Mouse (Mus musculus) T-helper 2 cell (primary cell): ENCODE measurements around the gene Adgrl3.

ENCODE experiments used
- in situ Hi-C: fragments of 300-600 bp; cut with MboI, MseI; formaldehyde crosslinking; loops from one replicate; pipeline ENCODE4 v1.15.1; 2025; ENCODE audit warnings: high pct_unique_total_duplicates

Adgrl3 gene

DNA sequence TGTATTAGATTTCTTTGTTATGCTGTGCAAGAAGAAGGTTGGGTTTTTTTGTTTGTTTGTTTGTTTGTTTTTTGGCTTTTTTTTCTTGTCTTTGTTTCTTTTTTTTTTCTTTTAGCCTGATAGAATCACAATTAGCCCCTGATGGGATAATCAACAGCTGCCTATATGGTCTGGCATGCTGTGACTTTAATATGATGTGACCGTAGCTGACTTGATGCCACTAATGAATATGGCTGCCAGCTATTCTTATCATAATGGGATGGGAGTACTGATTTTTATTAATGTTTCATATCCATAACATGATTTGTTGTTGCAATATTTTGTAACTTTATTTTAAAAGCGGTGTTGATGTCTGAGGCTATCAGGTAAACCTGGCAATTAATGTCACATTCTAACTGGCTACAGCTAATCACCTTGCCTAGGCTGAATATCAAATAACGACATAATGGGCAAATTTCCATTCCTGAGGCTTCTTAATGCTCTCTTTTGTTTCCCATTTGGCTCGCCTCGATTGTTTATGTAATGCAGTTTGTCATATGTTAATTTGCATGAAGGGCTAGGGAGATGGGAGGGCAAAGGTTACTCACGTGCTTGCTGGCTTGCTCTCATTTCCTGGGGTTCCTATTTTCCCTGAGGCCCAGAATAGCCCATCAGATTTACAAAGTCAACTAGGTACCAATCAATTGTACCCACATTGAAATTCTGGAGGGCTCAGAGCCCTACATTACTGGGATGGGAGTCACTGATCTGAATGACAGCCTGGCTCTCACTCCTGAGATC lies 641.9 kb downstream of the Adgrl3 start:
- in situ Hi-C loops: no loop called here

DNA sequence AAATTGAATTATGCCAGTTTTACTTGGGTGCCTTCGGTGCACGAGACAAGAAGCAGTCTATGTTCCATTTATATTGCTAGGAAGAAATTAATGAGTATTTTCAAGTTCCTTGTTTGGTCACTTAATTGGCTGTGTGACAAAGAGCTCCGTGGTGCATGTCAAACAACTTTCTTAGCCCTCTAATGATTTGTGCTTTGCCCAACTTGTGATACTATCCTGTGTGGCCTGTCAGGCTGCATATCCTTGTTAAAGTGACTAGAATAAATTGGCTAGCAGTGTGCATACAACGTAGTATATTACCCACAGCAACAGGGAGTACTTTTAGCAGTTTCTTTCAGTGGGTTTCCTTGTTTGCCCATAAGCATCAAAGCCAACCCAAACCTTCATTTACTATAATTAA lies 651.1 kb downstream of the Adgrl3 start:
- in situ Hi-C loops: no loop called here

GRCm38 (mm10) chr5:81674275-81674974 lies 654.5 kb downstream of the Adgrl3 start:
- in situ Hi-C loops: no loop called here

DNA sequence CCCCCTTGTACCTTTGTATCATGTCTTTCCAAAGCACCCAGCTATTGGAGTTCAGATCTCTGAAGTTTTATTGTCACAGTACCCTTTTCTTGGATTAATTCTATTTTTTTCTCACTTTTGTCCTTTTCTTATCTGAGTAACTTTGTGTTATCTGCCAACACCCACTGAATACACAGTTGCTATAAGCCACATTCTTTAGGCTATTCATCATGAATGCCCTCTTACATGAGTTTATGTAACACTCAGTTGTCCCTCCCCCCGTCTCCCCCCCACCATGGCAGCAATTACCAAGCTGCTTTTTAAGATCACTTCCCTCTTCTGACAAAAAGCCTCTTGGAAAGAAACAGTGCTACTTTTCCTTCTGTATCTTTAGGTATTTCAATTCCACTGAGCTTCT lies 655.0 kb downstream of the Adgrl3 start:
- in situ Hi-C loops: no loop called here

DNA sequence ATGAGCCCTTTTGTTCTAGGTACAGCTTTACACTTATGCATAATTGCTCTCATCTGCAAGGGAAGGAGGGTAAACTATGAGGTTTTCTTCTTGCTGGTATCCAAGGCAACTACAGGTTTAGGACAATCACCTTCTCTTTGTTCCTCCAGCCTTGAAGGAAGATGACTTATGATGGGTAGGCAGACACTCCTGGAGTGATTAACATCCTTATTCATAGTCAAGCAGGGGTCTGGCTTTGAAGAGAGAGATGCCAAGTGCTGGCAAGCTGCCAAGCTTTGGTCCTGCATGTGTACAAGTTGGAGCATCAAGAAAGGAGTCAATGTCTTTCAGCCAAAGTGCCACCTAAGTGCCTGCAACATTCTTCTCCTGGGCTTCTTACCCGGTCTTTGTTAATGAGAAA lies 657.0 kb downstream of the Adgrl3 start:
- in situ Hi-C loops: no loop called here

DNA sequence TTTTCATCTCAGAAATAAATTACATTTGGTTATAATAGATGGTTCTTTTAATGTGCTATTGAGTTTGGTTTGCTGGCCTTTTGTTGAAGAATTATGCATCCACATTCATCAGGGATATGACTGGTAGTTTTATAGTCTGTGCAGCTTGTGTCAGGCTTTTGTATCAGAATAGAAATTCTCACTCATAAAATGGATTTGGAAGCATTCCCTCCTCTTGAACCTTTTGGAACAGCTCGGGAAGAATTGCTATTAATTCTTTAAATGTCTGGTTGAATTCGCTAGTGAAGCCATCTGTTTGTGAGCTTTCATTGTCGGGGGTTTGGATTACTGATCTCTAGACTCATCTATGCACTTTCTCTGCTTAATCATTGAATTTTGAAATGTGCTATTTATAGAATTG lies 666.3 kb downstream of the Adgrl3 start:
- in situ Hi-C loops: no loop called here

DNA sequence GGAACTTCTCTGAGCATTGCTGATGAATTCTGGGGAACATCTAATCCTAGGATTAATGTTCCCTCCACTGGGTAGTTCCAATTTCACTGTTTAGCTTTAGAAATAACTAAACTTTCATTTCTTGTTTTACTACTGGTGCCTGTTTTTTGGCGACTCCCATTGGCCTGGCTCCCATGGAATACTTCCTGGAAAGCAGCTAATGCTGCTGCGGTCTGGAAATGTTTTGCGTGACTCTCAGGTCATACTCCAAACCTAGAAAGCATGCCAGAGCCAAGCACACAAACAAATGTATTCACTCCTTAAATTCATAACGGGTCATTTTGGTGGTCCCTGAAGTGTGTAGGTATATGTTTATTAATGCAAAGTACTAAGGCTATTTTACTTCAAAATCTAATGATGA lies 666.9 kb downstream of the Adgrl3 start:
- in situ Hi-C loops: no loop called here

DNA sequence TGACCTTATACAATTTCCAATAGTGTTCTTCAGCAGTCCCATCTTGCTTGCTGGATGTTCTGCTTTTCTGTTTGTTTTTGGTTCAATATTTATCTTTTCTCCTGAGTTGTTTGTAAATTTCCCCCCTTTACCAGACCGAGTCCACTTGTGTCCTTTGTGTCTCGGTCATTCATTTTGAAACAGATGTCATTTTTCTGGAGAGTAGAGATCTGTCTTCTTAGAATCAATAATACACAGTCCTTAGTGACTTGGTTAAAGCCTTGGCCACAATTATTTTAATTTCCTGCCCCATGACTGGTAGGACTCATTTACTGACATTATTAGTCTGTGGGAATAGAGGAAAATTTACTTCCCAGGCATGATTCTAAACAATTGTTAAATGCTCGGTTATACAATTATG lies 709.7 kb downstream of the Adgrl3 start:
- in situ Hi-C loops: no loop called here

GRCm38 (mm10) chr5:81736008-81736407 lies 716.1 kb downstream of the Adgrl3 start:
- in situ Hi-C loops: no loop called here

DNA sequence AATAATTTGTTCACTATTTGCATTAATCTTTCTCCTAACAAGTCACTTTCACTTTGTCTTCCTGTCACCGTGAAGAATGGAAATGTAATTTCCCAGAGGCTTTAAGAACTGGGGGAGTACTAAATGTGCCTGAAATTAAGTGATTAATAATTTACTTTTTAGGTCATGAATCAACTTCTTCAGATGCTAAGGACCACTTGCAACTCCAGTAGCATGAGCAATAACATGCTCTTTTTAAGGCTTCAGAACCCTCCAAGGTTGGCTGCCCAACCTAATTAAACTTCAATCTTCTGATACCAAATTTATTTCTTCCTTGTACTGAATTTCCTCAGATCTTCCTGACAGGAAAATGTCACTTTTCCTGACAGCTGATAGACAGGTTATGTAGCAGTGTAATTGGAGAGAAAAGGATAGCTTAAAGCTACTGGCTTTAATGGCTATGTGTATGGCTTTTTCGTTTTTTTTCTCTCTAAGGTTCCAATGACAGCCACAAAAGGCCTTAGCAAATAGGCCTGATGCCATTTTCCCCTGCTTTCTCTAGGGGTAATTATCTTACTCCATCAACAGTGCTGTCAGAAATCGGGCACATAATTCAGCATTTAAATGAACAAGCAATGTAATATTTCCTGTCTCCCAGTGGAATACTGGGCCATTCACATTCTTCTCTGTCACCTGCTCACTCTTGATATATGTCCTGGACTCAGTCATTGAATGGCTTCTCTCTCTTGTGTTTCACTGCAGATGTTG lies 718.5 kb downstream of the Adgrl3 start:
- in situ Hi-C loops: no loop called here

DNA sequence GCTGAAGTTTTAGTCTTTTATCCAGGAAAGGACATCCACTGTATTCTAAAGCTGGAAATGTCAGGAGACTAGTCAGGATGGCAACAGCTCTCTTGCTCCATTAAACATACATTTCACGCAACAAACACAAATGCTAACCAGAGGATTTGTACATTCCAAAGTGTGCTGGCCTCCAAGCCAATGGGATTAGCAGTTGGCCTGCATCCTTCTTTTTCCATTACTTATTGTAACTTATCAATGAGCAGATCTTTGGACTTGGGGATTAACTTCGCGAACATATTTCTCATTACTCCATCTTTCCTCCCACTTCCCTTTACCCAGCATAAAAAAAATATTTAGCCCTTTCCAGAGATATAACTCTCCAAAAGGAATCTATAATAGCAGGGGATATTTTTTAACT lies 732.5 kb downstream of the Adgrl3 start:
- in situ Hi-C loops: no loop called here

GRCm38 (mm10) chr5:81755711-81756110 lies 735.8 kb downstream of the Adgrl3 start:
- in situ Hi-C loops: no loop called here

DNA sequence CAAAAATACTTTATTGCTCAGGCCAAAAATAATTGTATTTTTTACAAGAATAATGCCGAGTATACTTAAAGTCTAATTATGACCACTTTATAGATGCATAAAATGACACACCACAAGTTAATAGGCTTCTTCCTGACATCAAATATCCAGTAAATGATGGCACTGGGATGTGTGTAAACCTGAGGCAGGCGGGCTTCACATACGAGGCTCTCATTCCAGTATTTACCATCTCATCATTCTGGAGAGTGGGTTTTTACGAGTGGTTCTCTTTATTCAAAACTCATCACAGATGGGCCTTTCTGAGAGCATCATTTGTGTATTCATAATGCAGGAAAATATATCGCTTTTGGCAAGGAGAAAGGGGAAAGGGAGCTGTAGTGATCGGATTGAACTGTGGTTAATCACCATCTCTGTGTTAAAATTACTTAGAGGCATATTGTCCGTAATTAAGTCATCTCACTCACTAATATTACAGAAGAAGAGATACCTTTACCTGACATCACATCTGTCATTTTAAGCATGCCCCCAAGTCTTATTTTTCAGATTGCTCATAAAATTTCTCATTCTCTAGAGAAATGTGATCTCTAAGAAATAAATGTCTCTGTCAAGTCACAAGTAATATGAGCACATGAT lies 737.3 kb downstream of the Adgrl3 start:
- in situ Hi-C loops: no loop called here

DNA sequence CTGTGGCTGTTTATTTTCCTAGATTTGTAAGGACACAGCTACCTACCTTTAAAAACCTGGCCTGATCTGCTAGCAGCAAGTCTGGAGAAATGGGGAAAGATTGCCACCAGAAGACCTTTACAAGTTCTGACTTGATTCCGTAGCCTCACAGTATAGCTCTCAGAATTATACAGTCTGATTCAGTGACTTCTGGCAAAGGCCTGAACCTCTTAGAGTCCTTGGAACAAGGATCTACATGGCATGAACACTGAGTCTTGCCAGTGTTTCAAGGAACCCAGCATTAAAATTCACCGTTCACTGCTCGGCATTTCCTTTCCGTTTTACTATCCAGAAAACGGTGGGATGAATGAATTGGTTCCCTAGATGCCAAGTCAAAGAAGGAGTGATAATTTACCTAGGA lies 756.3 kb downstream of the Adgrl3 start:
- in situ Hi-C loops: no loop called here

DNA sequence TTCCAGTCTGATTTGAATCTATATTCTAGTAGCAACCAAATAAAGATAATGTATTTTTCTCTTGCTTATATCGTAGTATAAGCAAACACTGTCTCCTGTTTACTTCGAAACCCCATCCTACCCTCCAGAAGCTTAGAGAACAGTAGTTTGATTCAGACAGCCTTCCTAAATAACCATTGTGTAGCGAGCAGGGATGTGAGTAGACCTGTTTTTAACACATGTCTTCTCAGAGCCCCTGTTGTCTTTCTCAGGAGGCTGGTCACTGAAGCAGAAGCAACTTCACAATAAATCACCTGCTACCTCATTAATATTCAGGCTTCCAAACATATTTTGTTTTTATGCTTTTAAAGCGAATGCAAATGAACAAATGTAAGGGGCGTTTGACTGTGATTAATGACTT lies 756.8 kb downstream of the Adgrl3 start:
- in situ Hi-C loops: no loop called here

DNA sequence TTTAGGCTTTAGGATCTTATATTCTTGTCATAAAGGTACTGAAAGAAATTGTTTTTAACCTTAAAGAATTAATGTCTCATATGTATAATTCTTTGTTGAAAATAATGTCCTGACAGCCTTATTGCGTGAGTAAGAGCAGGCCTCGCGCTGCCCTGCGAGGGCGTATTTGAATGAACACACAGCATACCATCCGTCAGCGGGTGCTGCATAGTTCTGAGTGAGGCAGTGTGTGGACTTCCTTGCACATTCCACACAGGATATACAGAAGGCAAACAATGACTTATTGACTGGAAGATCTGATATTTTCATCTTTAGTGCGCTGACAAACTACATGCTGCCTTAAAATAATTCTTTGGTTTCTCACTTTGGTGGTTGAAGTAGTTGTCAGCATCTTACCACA lies 764.8 kb downstream of the Adgrl3 start:
- in situ Hi-C loops: no loop called here

DNA sequence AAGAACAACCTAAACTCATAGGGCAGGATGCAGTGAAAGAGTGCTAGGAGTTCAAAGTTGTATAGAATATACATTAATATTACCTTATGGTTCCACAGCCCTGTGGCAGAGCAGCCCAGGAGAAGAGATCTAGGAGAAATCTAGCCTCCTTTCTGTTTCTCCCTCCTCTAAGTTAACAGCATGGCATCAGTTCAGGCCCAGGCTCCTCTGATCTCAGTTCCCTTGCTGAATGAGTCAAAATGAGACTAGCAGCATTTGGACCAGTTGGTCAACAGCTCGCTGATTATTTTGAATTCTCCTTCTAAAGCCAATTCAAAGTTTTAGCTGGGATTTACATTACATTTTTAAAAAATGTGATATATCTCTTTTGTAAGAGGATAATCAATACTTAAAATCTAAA lies 770.8 kb downstream of the Adgrl3 start:
- in situ Hi-C loops: no loop called here

GRCm38 (mm10) chr5:81794125-81794524 lies 774.2 kb downstream of the Adgrl3 start:
- in situ Hi-C loops: no loop called here

GRCm38 (mm10) chr5:81794601-81795000 lies 774.7 kb downstream of the Adgrl3 start:
- in situ Hi-C loops: no loop called here

- in situ Hi-C loops: no loop called here
Observed at GRCm38 (mm10) chr5:81796128-81796527, 776.2 kb downstream of the Adgrl3 start.

DNA sequence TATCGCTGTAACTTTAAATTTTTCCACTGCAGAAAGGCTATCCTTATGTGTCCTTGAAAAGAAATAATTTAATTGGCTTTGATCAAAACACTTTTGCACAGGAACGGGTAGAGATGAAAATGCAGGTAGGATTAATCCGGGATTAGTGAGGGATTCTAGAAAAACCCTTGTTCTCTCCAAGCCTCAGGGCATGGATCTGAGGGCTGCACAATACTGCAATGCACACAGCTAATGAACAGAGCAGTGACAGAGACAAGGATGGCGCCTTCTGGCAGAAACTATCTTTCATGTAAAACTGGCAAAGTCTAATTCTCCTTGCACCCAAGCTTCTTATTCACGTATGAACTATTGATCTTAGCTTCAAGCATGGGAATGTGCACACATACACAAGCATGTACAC lies 791.0 kb downstream of the Adgrl3 start:
- in situ Hi-C loops: no loop called here

DNA sequence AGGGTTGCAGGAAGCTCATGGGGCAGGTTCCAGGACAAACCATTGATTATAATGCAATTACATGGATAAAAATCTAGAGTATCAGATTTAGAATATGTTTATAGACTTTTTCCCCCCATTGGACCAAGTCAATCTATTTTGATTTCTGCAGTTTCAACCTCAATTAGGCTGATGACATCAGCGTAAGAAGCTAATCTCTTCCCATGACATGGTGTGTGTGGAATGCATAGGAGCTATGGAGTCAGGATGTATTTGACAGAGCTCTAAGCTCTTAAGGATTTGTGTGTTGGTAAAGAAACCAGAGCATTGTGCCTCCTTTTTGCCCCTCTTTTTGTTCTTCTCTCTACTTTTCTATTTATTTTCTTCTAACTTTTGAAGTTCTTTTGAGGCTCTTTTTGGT lies 812.1 kb downstream of the Adgrl3 start:
- in situ Hi-C loops: no loop called here
